Mouse (Mus musculus): ENCODE results near the gene Cbx5. TPM values are rescaled to one million over a fixed set of nuclear protein-coding genes. Genes with fewer than 3 reads are reported as not detected.

Cbx5 gene
- total RNA-seq, 2 experiments from 2014 or later, result 42.1 to 57.4 TPM

- ATAC-seq (replicated peaks; ENCODE audit: low FRiP score, poor library complexity, severe bottlenecking), result no peak
These were observed 86.6 kb downstream of the Cbx5 start for GRCm38 (mm10) chr15:103152890-103153610.

GRCm38 (mm10) chr15:103152371-103152770, 87.2 kb downstream of the Cbx5 start:
- ATAC-seq (replicated peaks; ENCODE audit: low FRiP score, poor library complexity, severe bottlenecking), result no peak

- ATAC-seq (replicated peaks; ENCODE audit: low FRiP score, poor library complexity, severe bottlenecking), result no peak
These were observed 91.8 kb downstream of the Cbx5 start for GRCm38 (mm10) chr15:103147779-103148178.

GRCm38 (mm10) chr15:103147422-103147690, 92.3 kb downstream of the Cbx5 start:
- no peak for ATAC-seq (replicated peaks; ENCODE audit: low FRiP score, poor library complexity, severe bottlenecking)

GRCm38 (mm10) chr15:103146627-103147421, 92.8 kb downstream of the Cbx5 start:
- ATAC-seq (replicated peaks; ENCODE audit: low FRiP score, poor library complexity, severe bottlenecking), result no peak

GRCm38 (mm10) chr15:103145635-103146299, 93.8 kb downstream of the Cbx5 start:
- ATAC-seq (replicated peaks; ENCODE audit: low FRiP score, poor library complexity, severe bottlenecking), result no peak

- no peak for ATAC-seq (replicated peaks; ENCODE audit: low FRiP score, poor library complexity, severe bottlenecking)
These were observed 95.4 kb downstream of the Cbx5 start for GRCm38 (mm10) chr15:103144176-103144575.

Other genes with a start within 250 kb of the Cbx5 start
- not detected in 2 replicates for gene Hoxc8, start 249.2 kb downstream of the Cbx5 start, total RNA-seq (2015; ENCODE audit: low replicate concordance)
- gene Hoxc8, start 249.2 kb downstream of the Cbx5 start, total RNA-seq (2017; ENCODE audit: low replicate concordance), result not detected in 2 replicates
- not detected in 2 replicates for gene Hoxc6, start 241.6 kb downstream of the Cbx5 start, total RNA-seq (2015; ENCODE audit: low replicate concordance)
- gene Hoxc6, start 241.6 kb downstream of the Cbx5 start, total RNA-seq (2017; ENCODE audit: low replicate concordance), result not detected in 2 replicates
- gene Hoxc4, start 220.9 kb downstream of the Cbx5 start, total RNA-seq (2015; ENCODE audit: low replicate concordance), result not detected in 2 replicates
- not detected in 2 replicates for gene Hoxc4, start 220.9 kb downstream of the Cbx5 start, total RNA-seq (2017; ENCODE audit: low replicate concordance)
- 1.5 TPM in 1 of 2 replicates, not detected in the other for gene Smug1, start 72.7 kb downstream of the Cbx5 start, total RNA-seq (2015; ENCODE audit: low replicate concordance)
- 0.70 and 1.0 TPM in 2 replicates for gene Smug1, start 72.7 kb downstream of the Cbx5 start, total RNA-seq (2017; ENCODE audit: low replicate concordance)
- gene Hnrnpa1, start 616 bp upstream of the Cbx5 start, total RNA-seq (2015; ENCODE audit: low replicate concordance), result 130 and 135 TPM in 2 replicates
- 189 and 286 TPM in 2 replicates for gene Hnrnpa1, start 616 bp upstream of the Cbx5 start, total RNA-seq (2017; ENCODE audit: low replicate concordance)
- 449 and 473 TPM in 2 replicates for gene Nfe2, start 18.6 kb upstream of the Cbx5 start, total RNA-seq (2015; ENCODE audit: low replicate concordance)
- 629 and 671 TPM in 2 replicates for gene Nfe2, start 18.6 kb upstream of the Cbx5 start, total RNA-seq (2017; ENCODE audit: low replicate concordance)
- gene Copz1, start 32.9 kb upstream of the Cbx5 start, total RNA-seq (2015; ENCODE audit: low replicate concordance), result 123 and 131 TPM in 2 replicates
- gene Copz1, start 32.9 kb upstream of the Cbx5 start, total RNA-seq (2017; ENCODE audit: low replicate concordance), result 54.0 and 56.5 TPM in 2 replicates
- 0.96 and 2.1 TPM in 2 replicates for gene Gpr84, start 70.8 kb upstream of the Cbx5 start, total RNA-seq (2015; ENCODE audit: low replicate concordance)
- 0.70 and 1.3 TPM in 2 replicates for gene Gpr84, start 70.8 kb upstream of the Cbx5 start, total RNA-seq (2017; ENCODE audit: low replicate concordance)
- 2.9 and 5.6 TPM in 2 replicates for gene Zfp385a, start 100.3 kb upstream of the Cbx5 start, total RNA-seq (2015; ENCODE audit: low replicate concordance)
- 0.68 and 0.84 TPM in 2 replicates for gene Zfp385a, start 100.3 kb upstream of the Cbx5 start, total RNA-seq (2017; ENCODE audit: low replicate concordance)
- gene Itga5, start 126.9 kb upstream of the Cbx5 start, total RNA-seq (2015; ENCODE audit: low replicate concordance), result 2.5 and 7.9 TPM in 2 replicates
- 2.4 TPM in 2 replicates for gene Itga5, start 126.9 kb upstream of the Cbx5 start, total RNA-seq (2017; ENCODE audit: low replicate concordance)
- gene Gtsf1, start 190.7 kb upstream of the Cbx5 start, total RNA-seq (2015; ENCODE audit: low replicate concordance), result 10.4 TPM in 1 of 2 replicates, not detected in the other
- gene Gtsf1, start 190.7 kb upstream of the Cbx5 start, total RNA-seq (2017; ENCODE audit: low replicate concordance), result not detected in 2 replicates
- not detected in 2 replicates for gene Gtsf2, start 208.7 kb upstream of the Cbx5 start, total RNA-seq (2015; ENCODE audit: low replicate concordance)
- gene Gtsf2, start 208.7 kb upstream of the Cbx5 start, total RNA-seq (2017; ENCODE audit: low replicate concordance), result not detected in 2 replicates
- gene Nckap1l, start 214.0 kb upstream of the Cbx5 start, total RNA-seq (2015; ENCODE audit: low replicate concordance), result 21.5 and 35.4 TPM in 2 replicates
- 27.9 and 28.0 TPM in 2 replicates for gene Nckap1l, start 214.0 kb upstream of the Cbx5 start, total RNA-seq (2017; ENCODE audit: low replicate concordance)

All from erythroblast, adult 5-6 weeks (primary cell).